Mouse (Mus musculus) right cerebral cortex, postnatal 10 days (tissue): ENCODE measurements around the gene Rtbdn.
"Not testable (repeated sequence)": the region's sequence is repeated elsewhere in the genome, so short reads cannot be mapped to it uniquely, and the experiment has no call there.

Experiments
- DNase-seq, 2 experiments: peaks; one replicate each; pipeline ENCODE4 v3.0.0; 2021; ENCODE audit warnings: low spot score in 2 of 2

Gene Rtbdn

GRCm38 (mm10) chr8:84946528-84947240, at the start of gene Rtbdn:
Gene Rtbdn (plus strand): TSS chr8:84946991.
- DNase-seq: peak; percentile 45 to 75

DNA sequence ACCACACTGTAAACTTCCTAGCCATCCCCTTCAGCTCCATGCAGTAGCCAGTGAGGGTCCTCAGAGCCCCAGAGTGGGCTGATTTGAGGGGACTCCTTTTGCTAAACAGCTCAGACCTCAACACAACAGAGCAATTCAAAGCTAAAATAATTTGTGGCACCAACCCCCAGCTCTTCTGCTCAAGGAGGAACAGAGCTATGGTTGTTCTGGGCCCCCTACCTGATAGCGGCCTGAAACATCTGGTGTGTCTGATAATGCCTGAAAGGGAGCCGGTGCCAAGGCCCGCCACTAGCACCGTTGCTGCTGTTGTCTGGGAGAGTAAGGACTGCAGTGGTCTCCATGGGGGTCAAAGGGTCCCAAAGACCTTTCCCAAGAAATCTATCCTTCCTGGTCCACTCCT, 45.7 kb upstream of the Rtbdn start:
- DNase-seq: no peak

GRCm38 (mm10) chr8:84901752-84902151, 45.0 kb upstream of the Rtbdn start, which contains the start of gene Klf1:
Gene Klf1 (plus strand): TSS chr8:84901928.
- no peak for DNase-seq

DNA sequence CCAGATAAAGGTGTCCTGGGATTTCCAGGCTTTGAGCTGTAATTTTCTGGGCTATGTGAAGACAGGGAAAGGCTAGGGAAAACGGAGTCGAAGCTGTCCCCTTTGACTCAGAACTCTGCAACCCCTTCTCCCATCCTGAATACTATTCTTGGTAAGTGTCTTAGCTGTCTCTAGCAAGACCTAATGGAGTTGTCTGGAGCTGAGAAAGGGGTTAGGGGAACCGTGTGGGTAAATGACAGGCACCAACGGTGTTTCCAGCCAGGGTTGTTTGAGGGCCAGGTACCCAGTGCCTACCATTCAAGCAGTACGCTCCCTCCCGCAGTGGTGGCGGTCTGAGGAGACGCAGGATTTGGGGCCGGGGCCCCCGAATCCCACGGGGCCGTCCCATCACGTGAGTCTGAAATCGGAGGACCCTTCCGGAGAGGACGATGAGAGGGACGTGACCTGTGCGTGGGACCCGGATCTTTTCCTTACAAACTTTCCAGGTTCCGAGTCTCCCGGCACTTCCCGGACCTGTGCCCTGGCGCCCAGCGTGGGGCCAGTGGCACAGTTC, 44.3 kb upstream of the Rtbdn start:
- no peak for DNase-seq

- peak; percentile 91 for DNase-seq
These were observed 43.7 kb upstream of the Rtbdn start for GRCm38 (mm10) chr8:84902920-84903661.

DNA sequence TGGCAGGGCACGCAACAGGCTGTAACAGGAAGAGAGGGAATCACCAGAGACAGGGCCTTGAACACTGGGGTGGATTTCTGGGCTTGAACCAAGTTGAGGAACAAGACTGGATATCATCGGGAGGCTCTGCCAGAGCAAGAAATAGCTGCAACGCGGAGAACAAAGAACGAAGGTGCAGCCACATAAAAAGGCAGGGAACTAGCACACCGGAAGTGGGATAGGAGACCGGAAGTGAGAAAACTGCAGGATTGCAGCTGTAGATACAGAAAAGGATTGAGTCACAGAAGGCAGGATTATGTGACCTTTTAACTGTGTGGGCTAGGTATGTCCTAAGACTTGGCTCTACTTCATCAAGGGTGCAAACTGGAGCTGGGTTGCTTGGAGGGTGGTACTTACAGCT, 42.4 kb upstream of the Rtbdn start:
- no peak for DNase-seq

GRCm38 (mm10) chr8:84907037-84907436, 39.8 kb upstream of the Rtbdn start:
- no peak for DNase-seq

DNA sequence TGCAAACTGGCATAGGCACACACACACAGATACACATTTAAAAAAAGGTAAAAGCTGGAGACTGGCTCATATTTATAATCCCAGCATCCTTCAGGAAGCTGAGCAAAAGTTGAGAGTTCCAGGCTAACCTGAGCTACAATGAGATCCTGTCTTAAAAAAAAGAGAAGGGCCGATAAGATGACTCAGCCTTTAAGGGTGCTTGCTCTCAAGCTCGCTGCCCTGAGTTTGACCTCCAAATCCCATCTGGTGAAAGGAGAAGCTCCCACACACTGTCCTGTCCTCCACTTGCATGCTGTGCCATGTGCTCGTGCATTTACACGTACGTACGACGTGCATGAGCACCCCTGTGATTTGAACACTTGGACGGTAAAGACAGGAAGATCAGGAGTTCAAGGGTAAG, 39.3 kb upstream of the Rtbdn start:
- no peak for DNase-seq

GRCm38 (mm10) chr8:84907979-84908378, 38.8 kb upstream of the Rtbdn start:
- not testable (repeated sequence) for DNase-seq

DNA sequence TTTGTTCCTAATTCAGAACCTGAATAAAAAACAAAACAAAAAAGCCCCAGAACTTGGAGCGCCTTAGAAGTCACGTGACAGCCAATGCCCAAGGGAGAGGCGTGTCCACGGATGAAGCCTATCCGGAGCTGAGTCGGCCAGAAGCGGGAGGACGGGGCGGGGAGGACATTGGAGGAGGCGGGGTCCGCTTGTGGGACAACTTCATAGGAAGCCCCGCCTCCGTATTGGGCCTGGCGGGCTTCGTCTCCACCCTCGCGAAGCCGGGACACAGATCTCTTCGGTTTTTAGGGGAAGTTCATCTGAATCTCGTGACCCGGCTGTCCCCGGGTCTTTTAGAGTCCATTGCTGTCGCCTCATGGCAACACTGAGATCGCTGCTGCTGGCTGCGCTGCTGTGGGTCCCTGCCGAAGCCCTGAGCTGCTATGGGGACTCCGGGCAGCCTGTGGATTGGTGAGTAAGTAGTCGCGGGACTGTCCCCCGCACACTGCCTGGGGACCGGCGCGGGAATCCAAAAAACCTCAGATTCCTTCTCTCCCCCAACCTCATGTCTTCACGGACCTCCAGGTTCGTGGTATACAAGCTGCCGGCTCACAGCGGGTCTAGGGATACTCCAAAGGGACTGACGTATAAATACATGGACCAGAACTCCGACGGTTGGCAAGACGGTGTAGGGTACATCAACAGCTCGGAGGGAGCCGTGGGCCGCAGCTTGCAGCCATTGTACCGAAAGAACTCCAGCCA, 38.2 kb upstream of the Rtbdn start, which contains the start of gene Dnase2a:
TSS of gene Dnase2a (plus strand) at position 140 of the 741 bp plus-strand sequence.
- DNase-seq: peak; percentile 92 to 94

- no peak for DNase-seq
These were observed 37.5 kb upstream of the Rtbdn start for GRCm38 (mm10) chr8:84909162-84909767.

GRCm38 (mm10) chr8:84909949-84910348, 36.8 kb upstream of the Rtbdn start:
- DNase-seq: no peak

DNA sequence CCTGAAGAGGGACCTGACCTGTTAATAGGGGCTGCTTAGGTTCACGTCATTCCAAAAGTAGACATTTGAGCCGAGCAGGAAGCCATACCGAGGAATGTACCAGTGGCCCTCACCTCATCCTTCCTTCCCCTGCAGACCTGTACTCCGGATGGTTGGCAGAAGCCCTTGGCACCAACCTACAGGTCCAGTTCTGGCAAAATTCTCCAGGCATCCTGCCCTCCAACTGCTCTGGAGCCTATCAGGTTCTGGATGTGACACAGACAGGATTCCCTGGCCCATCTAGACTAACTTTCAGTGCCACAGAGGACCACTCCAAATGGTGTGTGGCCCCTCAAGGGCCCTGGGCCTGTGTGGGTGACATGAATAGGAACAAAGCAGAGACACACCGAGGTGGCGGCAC, 36.2 kb upstream of the Rtbdn start:
- no peak for DNase-seq

DNA sequence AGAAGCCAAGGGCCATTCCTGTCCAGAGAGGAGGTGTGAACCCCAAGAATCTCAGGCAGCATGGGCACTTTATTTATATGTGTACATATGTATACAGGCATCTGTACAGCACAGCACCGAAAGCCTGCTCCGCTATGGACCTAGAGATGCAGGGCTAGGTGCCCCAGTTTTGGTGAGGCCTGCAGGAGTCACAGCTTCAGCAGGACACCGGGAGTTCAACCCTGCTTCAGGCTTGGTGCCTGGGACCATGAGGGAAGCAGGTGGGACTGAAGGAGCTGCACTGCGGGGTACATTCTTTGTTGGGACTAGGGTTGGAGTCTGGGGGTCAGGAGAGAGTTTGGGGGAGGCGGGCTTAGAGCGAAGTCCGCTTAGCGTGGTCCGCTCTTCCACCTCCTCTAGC, 34.9 kb upstream of the Rtbdn start:
- DNase-seq: no peak

- no peak for DNase-seq
These were observed 34.4 kb upstream of the Rtbdn start for GRCm38 (mm10) chr8:84912391-84912790.

GRCm38 (mm10) chr8:84912895-84913501, 33.8 kb upstream of the Rtbdn start:
- peak in 1 of 2 experiments; percentile 63 for DNase-seq

DNA sequence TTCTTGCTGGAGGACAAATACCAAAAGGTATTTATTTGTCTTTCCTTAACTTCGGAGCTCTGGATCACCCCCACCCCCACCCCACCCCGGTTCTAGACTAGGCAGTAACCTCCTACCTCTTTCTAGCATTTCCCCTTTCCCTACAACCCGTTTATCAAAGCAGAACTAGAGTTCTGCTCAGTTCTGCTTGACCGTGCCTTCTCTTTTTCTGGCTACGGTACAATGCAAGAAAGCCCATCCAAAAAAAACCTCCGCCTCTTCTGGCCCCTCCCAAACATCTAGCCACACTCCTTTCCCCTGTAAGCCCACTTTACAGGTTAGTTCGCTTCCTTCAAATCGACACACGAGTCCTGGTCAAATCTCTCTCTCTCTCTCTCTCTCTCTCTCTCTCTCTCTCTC, 33.3 kb upstream of the Rtbdn start:
- no peak for DNase-seq

GRCm38 (mm10) chr8:84913960-84914359, 32.8 kb upstream of the Rtbdn start:
- DNase-seq: peak in 1 of 2 experiments; percentile 51

- no peak for DNase-seq
These were observed 31.5 kb upstream of the Rtbdn start for GRCm38 (mm10) chr8:84915269-84915668.

DNA sequence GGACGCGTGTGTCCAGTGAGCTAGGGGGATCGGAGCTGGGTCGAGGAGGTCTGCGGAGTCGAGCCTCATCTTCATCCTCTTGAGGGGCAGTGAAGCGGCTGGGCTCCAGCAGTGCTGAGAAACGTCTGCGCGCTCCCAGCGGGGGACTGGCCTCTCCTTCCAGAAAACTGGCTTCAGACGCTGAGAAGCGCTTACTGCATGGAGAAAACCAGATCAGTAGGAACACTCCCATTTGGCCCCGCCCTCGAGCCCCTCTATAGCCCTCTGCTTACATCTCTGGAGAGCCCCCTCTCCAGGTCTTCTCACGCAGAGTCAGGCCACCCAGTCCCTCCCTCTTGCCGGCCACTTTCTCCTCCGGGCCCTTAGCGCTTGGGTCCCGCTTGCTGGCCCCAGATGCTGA, 29.0 kb upstream of the Rtbdn start:
- DNase-seq: no peak

DNA sequence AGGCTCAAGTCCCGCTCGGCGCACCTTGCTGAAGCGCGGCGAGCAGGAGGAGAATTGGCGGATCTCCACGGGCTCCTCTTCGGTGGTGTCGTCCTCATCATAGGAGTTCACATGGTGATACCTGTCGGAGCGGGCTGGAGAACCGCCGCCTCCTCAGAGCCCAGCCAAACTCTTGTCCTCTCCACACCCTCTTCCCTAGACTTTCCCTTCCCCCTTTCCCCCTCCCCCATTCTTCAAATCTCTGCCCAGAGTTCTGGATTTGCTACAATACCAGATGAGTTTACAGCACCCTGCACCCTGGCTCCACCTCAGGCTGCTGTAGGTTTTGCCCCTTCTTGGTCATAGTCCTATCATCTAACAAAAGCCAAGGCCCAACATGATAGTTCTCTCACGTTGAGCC, 28.1 kb upstream of the Rtbdn start:
- DNase-seq: no peak
